ENCODE assay signal across 8 mouse cellular contexts in the genomic region with DNA sequence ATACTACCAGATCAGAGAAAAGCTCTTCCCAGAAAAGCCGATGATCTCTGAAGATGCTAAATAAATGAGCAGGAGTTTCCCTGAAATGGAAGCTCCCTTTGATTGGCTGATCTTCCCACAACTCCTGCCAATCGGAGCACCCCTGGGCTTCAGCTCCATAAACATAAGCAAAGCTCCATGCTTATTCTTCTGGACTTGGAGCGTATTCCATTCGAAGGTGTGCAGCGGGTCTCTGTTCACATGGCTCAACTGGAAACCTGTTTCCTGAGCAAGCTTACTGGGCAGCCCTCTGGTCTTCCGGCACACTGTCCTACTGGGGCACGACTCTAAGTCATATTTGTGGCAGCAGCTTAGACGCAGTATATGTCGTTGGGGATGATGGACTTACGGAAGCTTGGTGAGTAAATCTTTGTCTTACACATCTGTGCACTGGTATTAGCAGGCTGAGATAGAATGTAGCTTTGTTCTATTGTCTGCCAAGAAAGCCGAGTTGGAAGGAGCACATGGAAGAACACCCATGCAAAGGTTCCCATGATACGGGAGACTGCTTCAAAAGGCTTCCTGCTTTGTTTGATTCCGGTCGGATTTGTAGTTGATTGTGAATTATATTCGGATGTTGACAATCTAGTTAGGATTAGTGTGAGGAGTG.
DNase-seq lines count a peak whose midpoint lies in the region; ATAC-seq lines count a peak whose summit lies in the region.

No protein-coding gene starts in this region.

- no peak for ATAC-seq in embryonic facial prominence, embryonic 13.5 days (ENCODE audit: insufficient number of reproducible peaks, insufficient read depth, low FRiP score, low TSS enrichment, low read depth)

- H3K27ac ChIP-seq in embryonic facial prominence, embryonic 13.5 days, result no peak overlapping the region
- H3K27ac ChIP-seq in embryonic facial prominence, embryonic 10.5 days (replicated peaks), result no peak overlapping the region

- DNase-seq in embryonic facial prominence, embryonic 10.5 days (ENCODE audit: low spot score), result no peak
- DNase-seq in frontal cortex, postnatal 14 days (ENCODE audit: low spot score in 2 of 2), result peak; percentile 39 to 53
- DNase-seq in left cerebral cortex, postnatal 14 days (ENCODE audit: low spot score in 2 of 2), result peak; percentile 76 to 81
- peak; percentile 54 to 77 for DNase-seq in right cerebral cortex, postnatal 36 days (ENCODE audit: low spot score in 2 of 2)
- no peak for DNase-seq in heart, adult 8-10 months (ENCODE audit: low spot score)
- DNase-seq in spleen, postnatal 14 days (ENCODE audit: low spot score in 2 of 2), result no peak
- no peak for DNase-seq in gastrocnemius, adult 8-10 months (ENCODE audit: low spot score in 2 of 2)

- 76% methylated on average over 15 of the region's 15 CpGs for WGBS in embryonic facial prominence, embryonic 13.5 days
- 84% methylated on average over 15 of the region's 15 CpGs for WGBS in embryonic facial prominence, embryonic 10.5 days

- no peak overlapping the region for H3K4me3 ChIP-seq in embryonic facial prominence, embryonic 13.5 days
- no peak overlapping the region for H3K4me3 ChIP-seq in embryonic facial prominence, embryonic 10.5 days

- no peaks in the 10 kb centered on the region for H3K27me3 ChIP-seq in embryonic facial prominence, embryonic 13.5 days
- H3K27me3 ChIP-seq in embryonic facial prominence, embryonic 10.5 days (replicated peaks; ENCODE audit: low read depth, poor library complexity, severe bottlenecking), result no peaks in the 10 kb centered on the region

- H3K36me3 ChIP-seq in embryonic facial prominence, embryonic 13.5 days, result no peaks in the 10 kb centered on the region
- H3K36me3 ChIP-seq in embryonic facial prominence, embryonic 10.5 days (replicated peaks), result no peaks in the 10 kb centered on the region

- intact Hi-C loops in left cerebral cortex, postnatal 14 days (cut with DNase I), result loop anchor here (5.0 kb wide), 2 partner anchors 129 to 564 kb away; no protein-coding TSS in a partner anchor

- H3K4me2 ChIP-seq in embryonic facial prominence, embryonic 13.5 days, result peak overlapping the region; percentile 35; the same call in 1 of the 2 replicates

- no peak overlapping the region for H3K9ac ChIP-seq in embryonic facial prominence, embryonic 13.5 days

- peaks cover 11% of the 10 kb centered on the region for H3K4me1 ChIP-seq in embryonic facial prominence, embryonic 13.5 days
- H3K4me1 ChIP-seq in embryonic facial prominence, embryonic 10.5 days, result peaks cover 16% of the 10 kb centered on the region

- no peaks in the 10 kb centered on the region for H3K9me3 ChIP-seq in embryonic facial prominence, embryonic 13.5 days
- no peaks in the 10 kb centered on the region for H3K9me3 ChIP-seq in embryonic facial prominence, embryonic 10.5 days

Comparison
In these comparisons a context has a peak if more than half of its experiments do, and no peak if none do; other contexts are left out.
1. DNase-seq: peak in frontal cortex, postnatal 14 days (2 of 2), left cerebral cortex, postnatal 14 days (2 of 2) and right cerebral cortex, postnatal 36 days (2 of 2); none in embryonic facial prominence, embryonic 10.5 days (single experiment), heart, adult 8-10 months (single experiment), spleen, postnatal 14 days (0 of 2) and gastrocnemius, adult 8-10 months (0 of 2).